Mouse (Mus musculus): ENCODE results near the gene Gm438. TPM values are rescaled to one million over a fixed set of nuclear protein-coding genes. Genes with fewer than 3 reads are reported as not detected.
"Not testable (repeated sequence)": the region's sequence is repeated elsewhere in the genome, so short reads cannot be mapped to it uniquely, and the experiment has no call there.

The Gm438 gene
- not detected for polyA plus RNA-seq (2017; shearing (Covaris generic))

GRCm38 (mm10) chr4:144786483-144786882 is at the start of gene Gm438:
Gm438 (minus strand) TSS chr4:144786583.
- no peak for ATAC-seq

GRCm38 (mm10) chr4:144824706-144825105 is 38.3 kb upstream of the Gm438 start:
- ATAC-seq: no peak

DNA sequence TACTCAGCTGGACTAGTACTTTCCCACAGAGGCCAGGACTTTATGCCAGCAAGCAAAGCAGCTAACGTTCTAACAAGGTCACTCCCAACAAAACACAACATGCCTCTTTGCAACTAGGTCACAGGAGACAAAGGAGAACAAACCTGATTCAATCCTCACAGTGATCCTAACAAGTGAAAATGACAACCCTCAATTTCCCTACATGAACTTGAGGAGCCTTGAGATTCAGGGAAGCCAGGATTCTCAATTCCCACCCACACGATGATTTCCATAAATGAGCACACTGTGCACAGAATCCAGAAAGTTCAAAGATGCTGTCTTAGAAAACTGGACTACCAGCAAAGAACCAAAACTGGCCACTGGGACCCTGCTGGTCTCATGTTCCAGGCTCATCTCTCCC is 37.6 kb upstream of the Gm438 start:
- no peak for ATAC-seq

DNA sequence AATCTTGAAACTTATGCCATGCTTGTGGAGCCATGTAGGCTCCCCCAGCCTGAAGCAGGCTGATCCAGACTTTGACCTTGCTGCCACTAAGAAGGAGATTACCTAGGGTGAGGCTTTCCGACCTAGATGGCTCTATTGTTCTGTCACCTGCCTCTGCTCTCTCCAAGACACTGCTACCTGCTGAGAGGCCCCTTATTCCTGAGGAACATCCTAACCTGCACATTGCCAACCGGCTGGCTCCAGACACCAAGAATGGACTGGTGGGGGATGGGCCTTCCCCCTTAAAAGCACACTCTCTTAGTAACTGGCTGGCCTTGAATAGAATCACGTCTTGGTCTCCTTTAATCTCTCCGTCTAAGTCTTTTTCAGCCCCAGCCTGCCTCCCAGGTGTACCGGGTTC is 20.8 kb upstream of the Gm438 start:
- ATAC-seq: not testable (repeated sequence)

- ATAC-seq: no peak
Measured at GRCm38 (mm10) chr4:144803633-144804032, 17.2 kb upstream of the Gm438 start.

DNA sequence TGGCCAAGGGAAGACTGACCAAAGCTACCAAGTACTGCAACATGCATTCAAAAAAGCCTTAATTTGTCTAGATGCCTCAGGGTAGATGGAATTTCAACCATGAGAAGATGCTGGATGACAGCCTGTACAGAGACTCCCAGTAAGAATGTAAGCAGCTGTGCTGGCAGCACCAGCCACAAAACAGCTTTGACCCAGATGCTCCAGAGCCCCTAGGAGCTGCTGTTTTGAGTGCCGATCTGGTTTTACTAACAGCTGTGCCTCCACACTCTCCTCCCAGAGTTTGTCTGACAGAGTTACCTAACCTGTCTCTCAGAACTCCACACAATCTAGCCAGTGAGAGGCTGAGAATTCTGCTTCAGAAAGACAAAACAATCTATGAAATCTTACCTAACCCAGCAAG is 3.8 kb upstream of the Gm438 start:
- ATAC-seq: no peak

- no peak for ATAC-seq
Measured at GRCm38 (mm10) chr4:144782476-144783197, 3.7 kb downstream of the Gm438 start.

DNA sequence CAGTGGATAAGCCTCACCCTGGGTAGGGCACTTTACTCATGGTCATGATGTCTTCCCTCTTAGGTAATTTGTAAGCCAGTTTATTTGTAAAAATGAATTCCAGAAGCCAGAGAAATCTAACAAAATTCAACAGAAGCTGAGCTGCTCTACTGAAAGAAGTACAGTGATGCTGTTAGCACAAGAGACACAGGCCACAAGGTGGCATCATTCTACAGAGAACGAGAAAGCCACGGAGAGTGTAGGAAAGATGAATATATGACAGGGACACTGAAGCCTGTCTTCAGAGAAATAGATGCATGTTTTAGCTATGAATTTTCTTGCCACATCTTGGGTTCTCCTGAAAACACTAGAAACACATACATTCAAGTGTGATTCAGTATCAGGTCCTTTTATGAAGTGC is 20.7 kb downstream of the Gm438 start:
- no peak for ATAC-seq

DNA sequence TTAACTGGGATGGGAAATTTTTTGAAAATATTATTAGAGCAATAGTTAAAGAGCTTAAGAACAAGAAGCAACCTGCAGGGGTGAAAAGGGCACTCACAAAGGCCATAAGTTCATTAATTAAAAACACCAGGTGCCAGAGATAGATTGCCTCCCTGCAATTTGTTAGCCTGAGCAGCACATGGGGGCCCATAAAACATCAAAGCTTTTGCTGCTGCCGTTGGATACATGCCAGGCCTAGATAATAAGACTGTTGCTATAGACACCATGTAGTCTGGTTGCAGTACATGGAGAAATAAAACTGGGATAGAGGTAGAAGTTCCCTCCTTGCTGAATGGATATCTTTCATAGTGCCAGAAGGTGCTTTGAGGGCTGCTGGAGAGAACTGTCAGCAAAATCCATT is 37.2 kb downstream of the Gm438 start:
- ATAC-seq: no peak

Other genes with a start within 250 kb of the Gm438 start
- gene Gm13124, start 221.4 kb downstream of the Gm438 start, polyA plus RNA-seq (2017; shearing (Covaris generic)): not detected
- gene Aadacl4, start 172.9 kb downstream of the Gm438 start, polyA plus RNA-seq (2017; shearing (Covaris generic)): not detected
- gene Gm436, start 100.2 kb downstream of the Gm438 start, polyA plus RNA-seq (2017; shearing (Covaris generic)): not detected
- not detected for gene Gm13178, start 65.2 kb downstream of the Gm438 start, polyA plus RNA-seq (2017; shearing (Covaris generic))
- gene Dhrs3, start 106.2 kb upstream of the Gm438 start, polyA plus RNA-seq (2017; shearing (Covaris generic)): 100 to 1,000 TPM in 1 of 2 experiments, 10 to 100 TPM in 1; 64.4 to 105 TPM

Data from CD4-positive, CD25-positive, alpha-beta regulatory T cell, adult 4 months (primary cell).